Mouse (Mus musculus) CH12F3 (cell line): ENCODE data around the gene Cdpf1.

Experiments
- in situ Hi-C: fragments of 300-500 bp; cut with MboI; formaldehyde crosslinking; loops from 2 replicates; pipeline ENCODE4 v1.14.3; 2020; ENCODE audit warnings: low sequenced_read_pairs

Gene Cdpf1

DNA sequence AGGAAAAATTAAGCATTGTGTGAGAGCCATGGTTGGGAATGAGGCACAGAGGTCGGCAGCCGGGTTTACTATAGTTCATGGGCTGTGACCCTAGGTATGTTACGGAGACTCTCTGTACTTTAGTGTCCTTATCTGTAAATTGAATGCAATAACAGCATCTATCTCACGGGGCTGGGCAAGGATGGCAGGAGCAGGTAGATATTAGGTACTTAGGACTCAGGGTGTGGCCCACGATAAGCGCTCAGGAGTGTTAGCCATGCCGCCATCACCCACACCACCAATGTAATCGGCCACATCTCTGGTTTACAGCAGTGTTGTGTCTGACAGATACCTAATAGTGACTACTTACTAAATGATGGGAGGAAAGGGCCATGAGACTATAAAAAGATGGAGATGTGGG, 42.5 kb downstream of the Cdpf1 start:
- in situ Hi-C loops = no loop called here

DNA sequence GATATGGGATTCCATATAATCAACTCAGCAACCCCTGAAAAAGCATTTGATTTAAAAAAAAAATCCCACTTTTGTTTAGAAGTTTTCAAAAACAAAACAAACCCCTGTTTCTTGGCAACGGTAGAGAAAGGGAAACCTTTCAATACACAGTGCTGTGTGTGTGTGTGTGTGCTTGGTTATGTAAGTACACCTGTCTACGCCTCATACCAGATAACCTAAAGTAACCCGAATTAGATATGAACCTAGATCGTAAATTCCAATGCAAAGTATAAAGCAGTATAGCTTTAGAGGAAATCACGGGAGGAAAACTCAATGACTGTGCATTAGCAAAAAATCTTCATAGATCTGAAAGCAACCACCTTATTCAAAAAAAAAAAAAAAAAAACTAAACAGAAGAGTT, 44.8 kb downstream of the Cdpf1 start:
- in situ Hi-C loops = no loop called here

DNA sequence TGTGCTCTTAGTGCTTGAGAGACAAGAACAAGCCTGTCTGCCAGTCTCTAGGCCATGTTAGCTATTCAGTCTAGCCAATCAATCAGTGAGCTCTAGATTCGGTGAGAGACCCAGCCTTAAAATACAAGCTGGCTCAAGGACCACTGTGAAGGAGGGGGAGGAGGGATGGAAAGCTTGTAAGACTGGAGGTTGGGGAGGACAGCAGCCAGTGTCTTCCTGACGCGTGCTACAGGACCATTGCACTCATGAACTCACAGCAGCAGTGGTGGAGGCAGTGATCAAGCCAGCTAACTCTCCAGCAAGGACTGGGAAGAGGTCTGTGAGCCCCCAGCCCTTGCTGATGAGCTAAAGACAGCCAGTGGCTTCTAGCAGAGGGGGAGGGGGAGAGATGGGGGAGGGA, 46.5 kb downstream of the Cdpf1 start:
- in situ Hi-C loops = no loop called here

DNA sequence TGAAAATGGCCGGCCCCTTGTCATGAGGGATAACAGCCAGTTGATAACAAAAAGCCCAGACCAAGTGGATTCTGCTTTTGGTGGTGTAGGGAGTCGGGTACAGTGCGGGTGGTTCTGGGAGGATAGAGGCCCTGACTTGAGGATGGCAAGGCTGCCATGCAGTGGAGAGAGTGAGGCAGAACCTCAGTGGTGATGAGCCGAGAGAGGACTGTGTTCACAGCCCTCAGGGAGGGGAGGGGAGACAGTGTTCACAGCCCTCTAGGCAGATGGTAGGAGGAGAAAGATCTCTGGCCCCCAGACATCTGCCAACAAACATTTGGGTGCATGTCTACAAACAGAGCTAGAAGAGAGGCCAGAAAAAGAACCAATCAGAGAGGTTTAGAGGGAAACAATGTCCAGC, 48.7 kb downstream of the Cdpf1 start:
- in situ Hi-C loops = no loop called here

DNA sequence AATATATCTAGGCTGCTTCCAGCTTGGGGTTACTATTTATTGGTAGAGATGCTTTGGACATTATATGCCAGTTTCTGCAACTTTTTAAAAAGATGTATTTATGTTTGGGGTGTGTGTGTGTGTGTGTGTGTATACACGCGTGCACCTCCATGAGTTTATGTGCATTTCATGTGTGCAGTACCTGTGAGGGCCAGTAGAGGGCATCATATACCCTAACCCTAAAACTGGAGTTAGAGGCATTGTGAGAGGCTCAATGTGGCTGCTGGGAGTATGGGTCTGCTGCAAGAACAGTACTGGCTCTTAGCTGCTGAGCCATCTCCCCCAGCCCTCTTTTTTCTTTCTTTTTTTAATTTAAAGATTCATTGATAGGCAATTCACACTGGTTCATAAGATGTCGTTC, 53.7 kb downstream of the Cdpf1 start:
- in situ Hi-C loops = no loop called here
